Mouse (Mus musculus) hematopoietic stem cell, adult 5-6 weeks (primary cell): ENCODE measurements around the gene Des. TPM values are rescaled to one million over a fixed set of nuclear protein-coding genes. Genes with fewer than 3 reads are reported as not detected.

ENCODE experiments used
- ATAC-seq, 2 experiments: fragments of 125-278 bp in 1 of 2; replicated peaks in 1 of 2; 2 replicates each; pipeline ENCODE4 v1.8.0; 2016 to 2017; ENCODE audit warnings: inconsistent platforms in 2 of 2, mild to moderate bottlenecking in 2 of 2, moderate number of reproducible peaks in 2 of 2, low read depth in 1 of 2, moderate TSS enrichment in 1 of 2; ENCODE audit not compliant: low FRiP score in 2 of 2, poor library complexity in 2 of 2, severe bottlenecking in 2 of 2, insufficient read depth in 1 of 2, low TSS enrichment in 1 of 2
- total RNA-seq: library from RNA; stranded (forward); fragments of 172-1452, 232-1000 nt; gene quantifications from 2 replicates; pipeline ENCODE4 v1.2.3, GENCODE M21; 2017

Des gene
- total RNA-seq, 1 experiment from 2014 or later, result not detected

DNA sequence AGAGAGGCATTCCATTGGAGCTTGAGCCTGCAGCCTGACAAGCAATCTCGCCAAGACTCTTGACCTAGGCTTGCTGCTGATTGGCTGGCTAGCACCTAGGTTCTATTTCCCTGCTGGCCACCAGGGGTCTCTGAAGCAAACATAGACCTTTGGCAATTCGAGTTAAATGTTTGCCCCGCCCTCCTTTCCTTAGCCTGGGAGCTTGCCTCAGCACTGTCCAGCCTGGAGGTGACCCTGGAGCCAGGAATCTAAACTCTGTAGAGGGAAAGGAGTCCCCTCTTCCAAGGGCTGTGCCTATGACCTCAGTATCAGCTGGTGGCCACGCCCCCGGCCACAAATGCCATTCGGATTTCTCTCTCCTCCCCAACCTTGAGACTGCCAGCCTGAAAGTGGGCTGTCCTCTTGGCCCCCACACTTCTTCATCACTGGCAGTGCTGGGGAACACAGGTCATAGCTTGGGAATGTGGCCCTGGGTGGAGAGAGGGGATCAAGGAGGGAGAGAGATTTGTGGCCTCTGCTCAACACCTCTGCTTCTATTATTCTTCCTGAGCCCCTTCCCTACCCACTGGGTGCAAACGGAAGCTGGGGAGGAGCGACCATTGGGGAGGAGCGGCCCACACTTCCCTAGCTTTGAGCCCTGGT lies 38.8 kb downstream of the Des start:
- peak; percentile 90 for ATAC-seq

DNA sequence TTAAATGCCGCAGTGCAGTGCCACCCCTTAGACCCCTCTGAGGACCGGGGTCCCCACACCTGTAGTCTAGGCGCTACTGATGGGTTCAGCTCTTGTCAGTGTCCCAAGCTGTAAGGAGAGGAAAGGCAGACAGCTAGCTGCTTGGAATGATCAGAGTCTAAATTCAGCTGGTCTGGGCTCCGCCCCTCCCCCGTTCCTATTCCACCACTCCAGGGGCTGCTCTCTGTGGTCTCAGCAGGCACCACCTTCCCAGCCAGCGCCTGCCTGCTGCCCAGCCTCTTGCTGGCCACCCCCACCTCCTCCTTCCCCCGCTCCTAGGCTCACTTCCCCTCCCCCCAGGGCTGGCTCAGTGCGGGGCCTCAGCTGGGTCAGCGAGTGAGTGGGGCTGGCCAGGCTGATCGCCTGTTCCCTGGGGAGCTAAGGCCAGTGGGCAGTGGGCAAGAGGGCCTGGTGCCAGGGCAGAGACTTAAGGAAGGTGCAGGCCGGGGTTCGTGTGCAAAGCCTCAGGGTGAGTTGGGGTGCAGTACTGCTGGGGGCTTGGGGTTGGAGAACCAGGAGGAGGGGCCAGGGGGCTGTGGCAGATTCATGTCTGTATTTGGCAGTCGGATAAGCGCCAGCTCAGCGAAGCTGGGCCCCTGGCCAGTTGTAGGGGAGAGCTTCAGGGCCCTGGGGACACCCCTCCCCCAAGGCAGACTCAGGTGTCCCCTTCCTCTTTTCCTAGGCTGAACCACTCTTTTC lies 39.8 kb downstream of the Des start:
- peak in 1 of 2 experiments; percentile 22; a peak in 1 of 4 replicates for ATAC-seq

DNA sequence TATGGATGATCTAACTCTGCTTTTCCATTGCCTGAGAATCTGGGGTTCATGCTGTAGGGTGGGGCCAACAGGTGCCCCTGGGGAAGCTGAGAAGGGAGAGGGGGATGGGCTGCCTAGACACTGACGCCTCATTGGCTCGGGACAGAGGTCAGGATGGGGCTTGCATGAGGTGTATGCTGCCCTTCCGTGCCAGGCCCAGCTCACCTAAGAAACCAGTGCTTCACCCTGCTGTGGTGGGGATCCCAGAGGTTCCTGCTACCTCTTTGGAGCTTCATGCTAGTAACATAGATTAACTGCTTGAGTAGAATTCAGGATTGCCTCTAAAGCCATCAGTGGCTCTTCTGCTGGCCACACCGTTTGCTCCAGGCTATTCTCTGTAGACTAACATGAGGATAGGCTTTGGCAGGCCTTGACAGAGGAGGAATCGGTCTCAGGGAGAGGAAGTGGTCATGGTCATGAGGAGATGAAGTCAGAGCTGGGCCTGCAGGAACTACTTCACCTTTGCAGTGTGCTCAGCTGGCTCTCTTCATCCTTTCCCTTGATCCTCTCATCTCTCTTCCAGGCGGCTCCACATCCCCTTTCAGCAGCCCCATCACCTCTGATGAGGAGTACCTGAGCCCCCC lies 40.5 kb downstream of the Des start:
- ATAC-seq, result no peak

DNA sequence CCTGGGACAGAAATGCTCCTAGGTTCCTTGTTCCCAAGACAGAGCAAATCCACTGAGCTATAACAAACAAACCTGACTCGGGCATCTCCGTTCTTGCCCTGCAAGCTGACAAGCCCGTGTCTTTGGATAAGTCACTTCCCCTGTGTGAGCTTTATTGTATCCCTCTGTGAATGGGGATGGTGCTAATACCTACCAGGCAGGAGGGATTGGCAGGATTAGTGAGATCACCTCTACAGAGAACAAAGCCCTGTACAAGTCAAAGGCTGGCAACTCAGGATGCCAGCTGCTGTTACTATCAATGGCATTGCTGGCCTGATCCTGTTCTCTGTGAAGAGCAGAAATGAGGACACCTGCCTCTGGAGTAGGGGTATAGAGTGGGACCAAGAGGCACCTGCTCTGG lies 45.4 kb downstream of the Des start:
- ATAC-seq, result no peak

GRCm38 (mm10) chr1:75406173-75406572 lies 46.0 kb downstream of the Des start:
- no peak for ATAC-seq

DNA sequence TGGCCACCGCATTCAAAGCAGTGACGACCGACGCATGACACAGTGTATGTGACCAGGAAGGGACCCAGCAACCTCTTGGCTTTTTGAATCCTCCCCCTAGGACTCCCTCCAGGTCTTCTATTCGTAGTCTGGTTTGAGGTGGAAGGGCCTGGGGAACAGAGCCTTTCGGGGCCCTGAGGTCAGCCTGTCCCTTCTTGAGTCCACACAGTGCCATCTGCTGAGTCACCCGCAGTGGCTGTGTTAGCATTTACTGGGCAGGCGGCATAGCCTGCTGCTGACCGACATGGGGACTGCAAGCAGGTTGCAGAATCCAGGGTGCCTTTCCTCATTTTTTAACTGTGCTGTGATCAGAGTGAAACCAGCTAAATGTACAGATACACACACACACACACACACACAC lies 46.9 kb downstream of the Des start:
- ATAC-seq, result no peak

DNA sequence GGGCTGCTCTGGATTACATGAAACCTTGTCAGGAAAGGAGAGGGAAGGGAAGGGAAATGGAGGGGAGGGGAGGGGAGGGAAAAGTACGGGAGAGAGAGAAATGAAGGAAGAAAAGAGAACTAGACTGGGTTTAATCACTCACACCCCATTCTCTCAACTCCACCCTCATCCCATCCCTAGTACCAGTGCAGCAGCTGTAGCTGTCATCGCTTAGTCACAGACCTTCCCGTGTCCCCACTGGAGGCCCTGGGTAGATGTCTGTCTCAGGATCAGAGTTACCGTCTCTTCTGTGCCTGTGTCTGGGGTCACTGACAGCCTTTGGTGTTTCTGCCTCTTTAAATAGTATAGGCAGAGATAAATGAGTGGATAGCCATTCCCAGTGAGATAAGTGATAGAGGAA lies 48.1 kb downstream of the Des start:
- ATAC-seq, result no peak

DNA sequence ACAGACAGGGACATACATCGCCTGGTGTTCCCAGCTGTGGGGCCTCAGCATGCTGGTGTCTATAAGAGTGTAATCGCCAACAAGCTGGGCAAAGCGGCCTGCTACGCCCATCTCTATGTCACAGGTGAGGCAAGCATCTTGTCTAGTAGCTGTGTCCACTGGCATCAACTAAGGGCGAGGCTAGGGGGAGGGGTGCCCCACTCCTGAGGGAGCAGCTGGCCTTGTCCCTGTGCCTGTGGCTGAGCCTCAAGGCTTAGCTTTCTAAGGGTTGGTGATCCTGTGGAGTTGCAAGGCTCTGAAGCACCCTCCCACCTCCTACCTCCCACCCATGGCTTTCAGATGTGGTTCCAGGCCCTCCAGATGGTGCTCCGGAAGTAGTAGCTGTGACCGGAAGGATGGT lies 49.8 kb downstream of the Des start:
- no peak for ATAC-seq

- no peak for ATAC-seq
Measured at GRCm38 (mm10) chr1:75412196-75412595, 52.1 kb downstream of the Des start.

DNA sequence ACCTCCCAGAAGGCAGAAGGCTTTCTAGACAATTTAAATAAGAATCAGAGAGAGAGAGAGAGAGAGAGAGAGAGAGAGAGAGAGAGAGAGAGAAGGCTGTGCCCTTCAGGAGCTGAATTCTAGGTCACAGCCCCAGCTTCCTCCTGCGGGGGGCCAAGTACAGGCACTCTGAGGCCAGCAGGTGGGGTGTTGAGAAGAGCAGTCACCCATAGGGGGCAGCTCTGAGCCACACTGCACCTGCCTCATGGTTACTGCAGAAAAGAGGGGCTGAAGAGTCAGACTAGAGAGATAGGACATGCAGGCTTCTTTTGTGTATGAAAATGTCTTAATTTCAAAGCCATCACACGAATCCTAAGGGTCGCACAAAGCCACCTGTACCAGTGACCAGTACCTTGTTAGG lies 53.6 kb downstream of the Des start:
- peak in 1 of 2 experiments; percentile 48; a peak in 1 of 4 replicates for ATAC-seq

Other genes starting within 250 kb of the Des start
- 6.5 and 11.6 TPM in 2 replicates for gene Nhej1, start 235.1 kb upstream of the Des start, total RNA-seq
- not detected in 2 replicates for gene Slc23a3, start 226.4 kb upstream of the Des start, total RNA-seq
- gene Cnppd1, start 217.6 kb upstream of the Des start, total RNA-seq, result 37.5 and 44.3 TPM in 2 replicates
- 43.2 and 60.9 TPM in 2 replicates for gene Retreg2, start 217.6 kb upstream of the Des start, total RNA-seq
- 38.0 and 43.7 TPM in 2 replicates for gene Zfand2b, start 191.7 kb upstream of the Des start, total RNA-seq
- 3.4 and 6.2 TPM in 2 replicates for gene Abcb6, start 179.9 kb upstream of the Des start, total RNA-seq
- 33.5 and 34.6 TPM in 2 replicates for gene Ankzf1, start 168.2 kb upstream of the Des start, total RNA-seq
- gene Atg9a, start 168.1 kb upstream of the Des start, total RNA-seq, result 7.5 and 11.1 TPM in 2 replicates
- 13.3 and 23.6 TPM in 2 replicates for gene Glb1l, start 149.5 kb upstream of the Des start, total RNA-seq
- gene Stk16, start 149.5 kb upstream of the Des start, total RNA-seq, result 79.1 and 86.0 TPM in 2 replicates
- 133 and 166 TPM in 2 replicates for gene Tuba4a, start 140.5 kb upstream of the Des start, total RNA-seq
- 2.6 TPM in 1 of 2 replicates, not detected in the other for gene A630095N17Rik, start 128.2 kb upstream of the Des start, total RNA-seq
- 12.5 and 15.4 TPM in 2 replicates for gene Dnajb2, start 123.9 kb upstream of the Des start, total RNA-seq
- not detected in 2 replicates for gene Ptprn, start 95.8 kb upstream of the Des start, total RNA-seq
- gene Resp18, start 81.9 kb upstream of the Des start, total RNA-seq, result not detected in 2 replicates
- 39.8 and 43.1 TPM in 2 replicates for gene Dnpep, start 42.3 kb upstream of the Des start, total RNA-seq
- 2.4 and 3.9 TPM in 2 replicates for gene Speg, start 15.0 kb downstream of the Des start, total RNA-seq
- gene Gmppa, start 75.6 kb downstream of the Des start, total RNA-seq, result 70.0 and 84.8 TPM in 2 replicates
- gene Asic4, start 90.1 kb downstream of the Des start, total RNA-seq, result not detected in 2 replicates
- gene Chpf, start 119.0 kb downstream of the Des start, total RNA-seq, result 0.10 and 2.1 TPM in 2 replicates
- gene Tmem198, start 119.2 kb downstream of the Des start, total RNA-seq, result not detected in 2 replicates
- 9.7 and 11.3 TPM in 2 replicates for gene Obsl1, start 146.1 kb downstream of the Des start, total RNA-seq
- gene Inha, start 146.7 kb downstream of the Des start, total RNA-seq, result 1.2 and 1.6 TPM in 2 replicates
- gene Stk11ip, start 161.2 kb downstream of the Des start, total RNA-seq, result 17.9 and 21.6 TPM in 2 replicates
- gene Slc4a3, start 185.9 kb downstream of the Des start, total RNA-seq, result 0.20 and 0.38 TPM in 2 replicates